Mouse (Mus musculus) megakaryocyte, embryonic 14.5 days (primary cell): ENCODE results near the gene Apol11b.

Experiments
- FLI1 ChIP-seq: IDR thresholded peaks from 2 replicates; pipeline ENCODE4 v1.6.1; 2012; ENCODE audit warnings: low read length, inconsistent platforms, mixed read lengths
- GATA1 ChIP-seq: IDR thresholded peaks from 3 replicates; pipeline ENCODE4 v1.6.1; 2012; ENCODE audit warnings: mixed read lengths, low read length, inconsistent platforms, borderline replicate concordance

DNA sequence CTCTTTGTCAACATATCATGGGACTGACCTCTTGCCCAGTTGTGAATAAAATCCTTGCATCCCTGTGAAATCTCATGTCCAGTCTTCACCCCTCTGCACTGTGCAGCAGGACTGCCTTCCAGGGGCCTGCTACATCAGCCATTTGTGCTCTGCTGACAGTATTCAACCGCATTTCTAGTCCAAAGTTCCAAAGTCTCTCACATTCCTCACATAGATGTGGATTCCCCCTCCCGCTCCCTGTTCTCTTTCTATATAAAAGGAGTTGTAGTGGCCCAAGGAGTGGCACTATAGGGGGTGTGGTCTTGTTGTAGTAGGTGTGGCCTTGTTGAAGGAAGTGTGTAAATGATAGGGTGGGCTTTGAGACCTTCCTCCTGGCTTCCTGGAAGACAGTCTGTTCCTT, 52.2 kb downstream of the Apol11b start:
- TF ChIP-seq FLI1 (no peak), GATA1 (no peak)
